Mouse (Mus musculus) cerebellum, adult 8-10 months (tissue): ENCODE data around the gene Ddrgk1.

Source experiments
- DNase-seq: peaks from one replicate; pipeline ENCODE4 v3.0.0; 2022

Gene Ddrgk1

DNA sequence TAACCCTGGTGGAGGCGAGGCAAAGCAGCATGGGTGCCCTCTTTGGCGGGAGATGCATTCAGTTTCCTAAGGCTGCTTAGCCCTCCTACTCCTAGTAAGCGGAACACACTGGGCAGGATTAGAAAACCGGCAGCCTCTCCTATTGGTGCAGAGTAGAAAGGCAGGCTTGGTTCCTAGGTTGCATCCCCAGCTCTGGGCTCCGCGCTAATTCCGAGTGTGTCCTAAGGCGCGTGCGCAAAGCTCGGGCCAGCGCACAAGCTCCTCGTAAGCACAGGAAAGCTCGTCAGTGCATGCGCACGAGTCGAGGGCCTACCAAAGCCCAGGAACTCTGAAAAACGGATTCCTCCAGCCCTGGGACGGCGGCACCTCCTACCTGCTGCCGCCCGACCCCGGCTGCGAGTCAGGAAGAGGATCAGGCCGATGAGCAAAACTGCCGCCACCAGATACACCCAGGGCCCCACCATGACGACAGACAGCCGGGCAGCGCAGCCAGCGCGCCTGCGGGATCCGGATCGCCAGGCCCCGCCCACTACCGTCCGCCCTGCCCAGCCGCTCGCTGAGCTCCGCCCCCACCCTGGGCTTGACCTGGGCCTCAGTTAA is at the start of gene Ddrgk1:
TSS of gene Ddrgk1 (minus strand) at position 558 of the 600 bp plus-strand sequence.
- DNase-seq, result peak; percentile 94

DNA sequence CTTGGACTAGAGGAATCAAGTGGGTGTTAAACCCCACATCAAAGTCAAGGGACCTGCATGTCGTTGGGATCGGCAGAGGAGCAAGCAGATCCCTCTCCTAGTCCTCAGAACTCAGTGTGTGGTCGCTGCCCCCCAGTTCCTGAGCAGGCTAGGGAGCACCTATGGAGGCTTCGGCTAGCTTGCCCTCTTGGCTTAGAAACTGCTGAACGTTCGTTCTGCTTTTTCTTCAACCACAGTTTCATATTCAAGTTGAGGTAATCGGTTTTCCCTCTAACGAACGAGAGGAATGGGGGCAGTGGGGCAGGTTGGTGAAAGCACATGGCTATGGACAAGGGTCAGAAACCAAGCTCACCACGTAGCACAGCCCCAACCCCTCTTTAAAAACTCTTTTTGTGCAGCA is 42.6 kb upstream of the Ddrgk1 start:
- DNase-seq, result no peak

DNA sequence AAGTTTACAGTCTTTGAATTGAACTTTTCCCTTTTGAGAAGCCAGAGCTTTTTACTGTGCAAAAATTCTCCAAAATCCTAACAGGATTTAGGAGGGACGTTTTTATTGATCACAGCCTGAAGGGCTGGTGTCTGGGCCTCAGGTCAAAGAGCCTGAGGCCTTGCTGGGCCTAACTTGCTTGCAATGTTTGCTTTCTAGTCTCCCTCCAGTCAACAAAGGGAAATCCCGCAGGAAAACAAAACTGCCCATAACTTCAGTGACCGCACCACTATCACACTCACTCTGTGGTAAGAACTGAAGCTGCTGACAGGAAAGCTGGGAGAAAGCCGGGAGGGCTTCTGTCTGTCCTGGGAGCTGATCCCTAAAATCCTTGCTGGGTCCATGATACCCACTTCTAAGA is 42.1 kb upstream of the Ddrgk1 start:
- no peak for DNase-seq

DNA sequence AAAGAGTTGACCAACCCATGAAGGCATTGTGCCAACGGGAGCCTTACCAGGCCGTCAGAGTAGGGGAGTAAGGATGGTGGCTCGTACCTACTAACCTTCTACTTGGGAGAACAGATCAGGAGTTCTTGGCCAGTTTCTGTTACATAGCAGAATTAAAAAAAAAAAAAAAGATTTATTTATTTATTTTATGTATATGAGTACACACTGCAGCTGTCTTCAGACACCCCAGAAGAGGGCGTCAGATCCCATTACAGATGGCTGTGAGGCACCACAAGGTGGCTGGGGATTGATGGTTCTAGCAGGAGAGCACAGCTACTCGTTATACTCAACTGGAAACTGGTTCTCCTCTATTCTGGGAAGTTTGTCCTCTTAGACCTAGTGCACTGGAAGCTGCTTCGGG is 40.7 kb upstream of the Ddrgk1 start:
- DNase-seq, result no peak

DNA sequence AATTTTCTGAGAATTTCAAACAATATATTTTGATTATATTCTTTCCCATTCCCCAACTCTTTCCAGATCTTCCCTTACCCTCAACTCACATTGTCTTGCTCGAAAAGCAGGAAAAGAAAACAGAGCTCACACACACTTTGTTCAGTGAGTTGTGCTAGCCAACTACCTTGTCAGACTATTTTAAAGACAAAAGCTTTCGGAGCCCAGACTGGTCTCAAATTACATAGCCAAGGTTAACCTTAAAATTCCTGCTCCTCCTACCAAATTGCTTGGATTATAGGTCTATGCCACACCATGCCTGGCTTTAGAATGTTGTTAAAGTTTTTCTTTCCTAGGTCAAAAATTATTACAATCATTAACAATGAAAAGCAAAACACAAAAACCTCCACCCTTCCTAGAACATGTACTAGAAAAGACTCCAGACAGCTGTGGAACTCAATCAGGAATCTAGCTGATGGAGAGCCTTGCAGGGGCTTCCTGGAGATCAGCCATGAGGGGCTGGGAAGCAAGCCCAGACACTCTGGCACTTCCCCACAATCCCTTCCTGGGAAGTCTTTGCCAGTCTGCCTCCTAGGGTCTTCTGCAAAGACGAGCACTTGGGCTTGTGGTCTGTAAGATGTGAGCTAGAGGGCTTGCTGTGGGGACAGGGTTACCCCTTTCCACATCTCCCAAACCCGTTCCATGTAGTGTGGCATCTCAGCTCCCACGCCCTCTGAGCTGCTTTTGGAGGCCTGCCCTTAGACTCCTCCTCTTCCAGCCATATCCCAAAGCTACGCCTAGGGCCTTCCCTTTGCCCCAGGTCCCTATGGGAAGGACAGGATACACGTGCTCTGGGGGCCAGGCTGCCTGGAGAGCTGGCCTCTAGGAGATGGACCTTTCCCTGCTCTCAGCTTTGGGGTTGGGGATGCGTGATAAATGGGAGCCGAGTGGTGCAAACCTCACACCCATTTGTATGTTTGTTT is 39.9 kb upstream of the Ddrgk1 start:
- DNase-seq, result no peak

DNA sequence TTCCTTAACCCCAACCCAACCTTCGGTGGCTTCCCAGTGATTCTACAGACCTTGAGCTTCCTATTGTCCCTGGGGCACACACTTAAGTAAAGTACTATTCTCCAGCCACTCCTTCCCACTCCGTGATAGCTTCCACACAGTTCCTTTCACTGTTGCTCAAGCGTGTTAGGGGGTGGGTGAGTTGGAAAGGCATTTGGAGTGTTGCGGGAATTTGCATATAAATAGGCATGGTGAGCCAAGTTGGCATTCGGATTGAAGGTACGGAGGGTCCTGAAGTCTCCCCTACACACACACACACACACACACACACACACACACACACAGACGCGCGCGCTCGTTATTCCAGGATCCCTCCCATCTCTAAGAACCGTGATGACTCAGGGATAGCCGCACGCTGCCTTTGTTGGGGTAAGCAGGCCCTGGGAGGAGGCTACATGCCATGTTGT is 33.4 kb upstream of the Ddrgk1 start:
- DNase-seq, result no peak

DNA sequence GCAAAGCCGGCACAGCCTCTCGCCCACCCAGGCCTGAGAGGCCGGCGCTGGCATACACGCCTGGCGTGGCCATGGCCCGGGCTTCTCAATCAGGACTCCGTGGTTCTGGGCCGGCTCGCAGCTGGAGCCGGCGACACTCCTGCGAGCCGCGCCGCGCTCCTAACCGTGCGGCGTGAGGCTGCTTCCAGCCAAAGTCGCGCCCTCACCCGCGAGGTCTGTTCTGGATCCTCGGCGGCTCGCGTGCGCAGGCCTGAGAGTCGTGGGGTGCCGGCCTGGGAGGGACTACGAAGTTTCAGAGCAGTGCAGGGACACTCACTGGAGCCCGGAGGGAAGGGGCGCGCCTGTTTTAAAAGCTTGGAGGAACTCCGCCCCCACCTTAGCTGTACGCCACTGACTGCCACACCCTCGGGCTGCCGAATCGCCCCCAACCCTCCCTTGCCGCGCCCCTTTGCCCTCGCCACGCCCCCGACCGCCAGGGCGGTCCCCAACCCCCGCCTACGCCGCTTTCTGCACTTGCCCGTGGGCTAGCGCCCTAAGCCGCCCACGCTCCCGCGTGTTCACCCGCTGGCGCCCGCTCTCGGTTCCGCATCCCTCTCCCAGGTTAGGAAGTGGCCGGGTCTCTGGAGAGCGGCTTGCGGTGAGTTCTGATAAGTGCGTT is 32.8 kb upstream of the Ddrgk1 start, which contains the start of gene Slc4a11:
TSS of gene Slc4a11 (minus strand) at position 367 of the 658 bp plus-strand sequence.
- DNase-seq, result no peak

DNA sequence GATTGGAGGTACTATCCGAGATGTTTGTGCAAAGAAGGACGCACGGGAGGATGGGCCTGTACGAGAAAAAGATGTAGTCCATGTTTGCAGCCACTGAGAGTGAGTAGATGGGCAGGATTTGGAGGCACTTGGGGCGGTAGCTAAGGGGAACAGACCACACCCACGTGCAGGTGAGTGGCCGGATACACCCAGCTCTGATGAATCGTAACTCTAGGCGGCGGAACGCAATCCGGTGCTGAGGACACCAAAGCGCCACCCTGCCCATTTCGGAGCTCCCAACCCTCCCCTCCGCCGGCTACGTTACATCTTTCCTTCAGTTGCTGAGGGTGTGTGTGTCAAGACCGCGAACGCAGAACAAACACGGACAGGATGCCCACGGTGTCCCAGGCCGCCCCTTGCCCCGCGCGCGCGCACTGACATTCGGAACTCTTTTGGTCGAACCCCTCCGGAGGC is 32.3 kb upstream of the Ddrgk1 start:
- DNase-seq, result no peak

DNA sequence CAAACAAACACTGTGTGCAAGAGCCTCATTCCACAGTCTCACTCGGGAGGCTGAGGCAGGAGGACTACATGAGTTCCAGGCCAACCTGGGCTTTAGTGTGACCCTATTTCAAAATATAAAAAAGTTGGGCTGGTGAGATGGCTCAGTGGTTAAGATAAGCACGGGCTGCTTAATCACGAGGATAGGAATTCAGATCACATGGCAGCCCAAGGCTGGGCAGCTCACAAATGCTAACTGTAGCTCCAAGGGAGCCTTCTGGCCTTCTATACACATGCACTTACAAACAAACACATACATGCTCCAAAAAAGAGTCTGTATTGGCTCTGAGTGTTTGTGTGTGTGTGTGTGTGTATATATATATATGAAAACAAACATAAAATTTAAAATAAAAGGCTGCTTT is 29.1 kb upstream of the Ddrgk1 start:
- no peak for DNase-seq

DNA sequence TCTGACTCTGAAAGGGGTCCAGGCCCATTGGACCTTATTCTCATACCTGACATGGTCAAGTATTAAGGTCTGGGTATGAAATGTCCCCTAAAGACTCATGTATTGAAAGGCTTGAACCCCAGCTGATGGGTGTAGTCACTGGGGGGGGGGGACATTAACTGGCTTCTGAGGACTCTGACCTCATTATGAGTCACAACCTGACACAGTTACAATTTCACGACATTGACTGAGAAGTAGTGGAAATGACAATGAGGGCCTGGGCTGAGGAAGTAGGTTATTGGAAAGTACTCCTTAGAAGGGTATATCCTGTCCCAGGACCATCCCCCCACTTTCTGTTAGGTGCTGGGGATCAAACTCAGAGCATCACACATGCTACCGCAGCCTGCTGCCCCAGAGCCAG is 24.6 kb upstream of the Ddrgk1 start:
- no peak for DNase-seq

DNA sequence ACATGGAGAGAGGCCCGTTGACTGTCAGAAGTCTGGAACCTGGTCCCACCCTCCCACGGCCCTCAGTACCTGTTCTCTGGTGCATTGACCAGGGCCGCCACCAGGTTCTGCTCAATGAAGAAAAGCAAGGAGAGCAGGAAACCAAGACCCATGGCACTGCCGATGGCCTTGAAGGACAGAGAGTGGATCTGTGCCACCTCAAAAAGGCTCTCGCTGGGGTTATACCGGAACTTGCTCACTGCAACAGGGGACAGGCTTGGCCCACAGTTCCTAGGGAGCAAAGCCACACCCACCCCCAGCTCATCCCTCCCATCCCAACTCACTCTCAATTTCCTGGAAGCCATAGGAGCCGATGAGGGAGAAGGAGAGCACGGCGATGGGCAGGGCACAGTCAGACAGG is 21.0 kb upstream of the Ddrgk1 start:
- DNase-seq, result no peak

DNA sequence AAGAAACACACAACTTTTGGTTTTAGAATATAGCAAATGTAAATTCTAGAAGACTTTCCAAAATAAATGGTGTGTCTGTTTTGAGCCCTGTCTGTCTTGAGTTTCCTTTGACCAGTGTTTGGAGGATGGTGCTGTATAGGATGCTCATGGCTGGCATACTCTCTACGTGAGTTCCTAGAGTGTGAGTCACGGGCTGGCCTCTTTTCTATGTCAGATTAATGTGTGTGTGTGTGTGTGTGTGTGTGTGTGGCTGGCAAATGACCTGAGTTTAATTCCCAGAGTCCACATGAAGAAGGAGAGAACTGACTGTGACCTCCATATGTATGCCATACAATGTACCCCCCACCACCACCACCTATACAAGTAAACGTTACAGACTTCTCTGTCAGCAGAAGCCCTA is 17.1 kb upstream of the Ddrgk1 start:
- no peak for DNase-seq

DNA sequence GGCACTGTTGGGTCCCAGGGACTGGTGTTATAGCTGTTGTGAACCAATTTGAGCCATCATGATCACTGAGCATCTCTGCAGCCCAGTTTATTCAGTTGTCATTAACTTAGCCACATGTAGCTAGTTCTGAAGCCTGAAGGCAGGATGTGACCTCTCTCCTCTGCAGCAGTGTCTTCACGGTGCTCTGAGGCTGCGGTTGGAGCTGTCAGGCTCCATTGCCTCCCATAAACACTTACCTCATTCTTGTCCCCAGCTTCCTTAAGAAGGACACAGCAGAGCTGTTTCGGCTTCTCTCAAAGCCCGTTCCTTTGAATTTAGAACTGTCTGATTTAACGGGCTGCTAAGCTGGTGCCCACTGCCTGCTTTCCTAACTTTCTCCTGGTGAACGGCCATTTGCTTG is 15.4 kb upstream of the Ddrgk1 start:
- no peak for DNase-seq

DNA sequence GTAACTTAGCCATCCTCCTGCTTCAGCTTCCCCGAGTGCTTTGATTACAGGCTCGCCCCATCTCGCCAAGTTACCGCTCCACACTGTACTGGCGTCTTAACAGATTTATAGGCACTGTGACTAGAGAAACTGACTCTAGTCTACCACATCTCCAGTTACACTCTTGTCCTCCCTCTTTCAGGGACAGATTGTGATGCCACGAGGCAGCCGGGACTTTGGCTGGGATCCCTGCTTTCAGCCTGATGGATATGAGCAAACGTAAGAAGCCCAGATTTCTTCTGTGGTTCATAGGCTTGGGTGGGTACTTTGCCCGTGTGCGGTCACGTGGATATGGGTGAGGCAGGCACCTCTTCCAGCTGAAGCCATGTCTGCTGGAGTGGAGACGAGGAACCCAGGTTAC is 14.7 kb upstream of the Ddrgk1 start:
- DNase-seq, result no peak

DNA sequence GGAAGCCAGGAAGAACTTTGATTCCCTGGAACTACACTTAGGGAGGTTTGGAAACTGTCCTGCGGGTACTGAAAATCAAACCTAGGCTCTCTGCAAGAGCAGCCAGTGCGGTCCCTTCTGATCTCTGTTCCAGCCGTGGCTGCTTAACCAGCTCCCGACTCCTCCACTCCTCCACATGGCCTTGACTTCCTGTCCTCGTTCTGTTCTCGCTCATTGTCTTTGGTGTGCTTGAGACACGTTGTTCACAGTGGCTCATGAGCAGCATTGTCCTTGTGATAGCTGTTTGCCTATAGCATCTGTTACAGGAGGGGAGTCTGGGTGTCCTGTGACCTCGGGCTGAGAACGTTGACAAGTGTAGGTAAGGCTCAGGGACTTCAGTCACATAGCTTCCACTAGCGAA is 12.8 kb upstream of the Ddrgk1 start:
- DNase-seq, result no peak

DNA sequence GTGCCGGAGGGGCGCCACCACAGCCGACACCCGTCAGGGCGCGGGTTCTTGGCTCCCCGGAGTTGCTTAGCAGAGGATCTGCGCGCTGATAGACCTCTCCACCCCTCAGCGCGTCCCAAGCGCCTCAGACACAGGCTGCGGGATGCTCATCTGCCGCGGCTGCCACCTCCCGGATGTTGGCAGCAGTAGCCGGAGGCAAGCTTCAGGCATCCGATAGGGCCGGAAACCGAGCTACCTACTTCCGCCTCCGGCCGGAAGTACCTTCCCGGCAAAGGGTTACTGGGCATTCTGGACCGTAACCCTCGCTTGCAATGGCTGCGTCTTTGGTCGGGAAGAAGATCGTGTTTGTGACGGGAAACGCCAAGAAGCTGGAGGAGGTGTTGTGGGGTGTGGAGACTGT is 3.1 kb upstream of the Ddrgk1 start, which contains the start of gene Itpa:
TSS of gene Itpa (plus strand) at position 52 of the 400 bp plus-strand sequence.
- DNase-seq, result peak; percentile 85

DNA sequence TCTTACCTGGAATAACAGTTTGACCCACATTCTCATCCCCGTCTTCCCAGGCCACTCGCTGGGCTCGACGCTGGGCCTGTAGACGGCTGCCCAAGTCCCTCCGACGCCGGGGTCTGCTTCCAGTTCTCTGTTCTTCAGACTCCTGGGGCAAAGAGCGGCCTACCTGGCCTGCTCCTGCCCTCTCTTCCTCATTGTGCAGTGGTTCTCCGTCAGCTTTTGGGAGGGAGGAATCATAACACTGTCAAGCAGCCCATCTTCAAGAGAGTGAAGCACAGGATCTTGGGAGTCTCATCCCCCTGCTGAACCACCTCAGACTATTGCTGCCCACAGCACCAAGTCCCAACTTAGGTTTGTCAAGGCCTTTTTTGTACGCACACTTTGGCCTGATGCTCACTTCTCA is 1.1 kb downstream of the Ddrgk1 start:
- no peak for DNase-seq

DNA sequence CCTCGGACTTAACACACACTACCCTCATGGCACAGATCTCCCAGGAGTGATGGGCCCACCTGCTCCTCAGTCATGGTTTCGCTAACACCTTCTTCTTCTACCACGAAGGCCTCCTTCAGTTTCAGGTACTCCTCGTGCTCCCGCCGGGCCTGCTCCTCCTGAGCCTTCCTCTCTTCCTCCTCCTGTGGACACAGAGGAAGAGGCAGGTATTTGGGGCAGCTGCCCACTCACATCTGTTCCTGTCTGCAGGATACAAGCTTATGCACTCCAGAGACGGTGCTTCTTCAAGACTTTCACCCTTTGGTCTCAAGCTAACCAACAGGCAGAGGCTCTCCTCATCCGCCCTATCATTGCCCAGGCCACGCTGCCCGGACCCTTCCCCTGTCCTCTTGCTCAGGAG is 5.9 kb downstream of the Ddrgk1 start:
- DNase-seq, result no peak

DNA sequence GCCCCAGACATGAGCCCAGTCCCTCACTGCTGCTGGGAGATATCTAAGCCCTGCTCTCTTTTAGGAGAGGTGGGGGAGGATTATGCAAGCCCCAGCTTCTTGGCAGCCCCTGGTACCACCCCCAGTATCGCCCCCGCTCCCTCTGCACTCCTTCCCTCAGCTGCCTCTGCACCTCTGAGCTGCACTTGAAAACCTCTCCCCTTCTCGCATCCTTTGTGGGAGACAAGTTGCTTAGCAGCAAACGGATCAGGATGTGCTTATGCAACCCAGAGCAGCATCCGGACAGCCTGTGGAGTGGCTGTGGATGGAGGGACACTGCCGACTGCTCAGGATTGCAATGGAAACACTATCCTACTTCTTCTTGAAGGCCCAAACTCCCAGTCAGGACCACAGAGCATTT is 6.9 kb downstream of the Ddrgk1 start:
- DNase-seq, result no peak

DNA sequence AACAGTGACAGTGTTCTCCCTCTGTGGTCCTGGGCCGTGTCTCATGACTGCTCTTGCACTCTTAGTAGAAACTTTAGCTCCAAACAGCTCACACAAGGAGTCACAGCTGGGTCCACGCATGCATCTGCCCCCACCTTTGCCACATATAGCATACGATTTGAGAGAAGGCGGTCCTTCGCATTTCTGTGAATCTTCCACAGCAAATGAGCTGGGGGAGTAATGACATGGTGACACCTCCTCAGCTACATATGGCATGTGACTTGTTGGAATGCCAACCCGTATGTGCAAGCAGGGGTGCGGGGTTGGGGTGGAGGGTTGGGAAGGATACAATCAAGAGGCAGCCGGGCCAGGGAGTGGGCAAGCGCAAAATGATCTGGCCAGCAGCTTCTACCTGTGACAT is 7.9 kb downstream of the Ddrgk1 start:
- DNase-seq, result no peak

DNA sequence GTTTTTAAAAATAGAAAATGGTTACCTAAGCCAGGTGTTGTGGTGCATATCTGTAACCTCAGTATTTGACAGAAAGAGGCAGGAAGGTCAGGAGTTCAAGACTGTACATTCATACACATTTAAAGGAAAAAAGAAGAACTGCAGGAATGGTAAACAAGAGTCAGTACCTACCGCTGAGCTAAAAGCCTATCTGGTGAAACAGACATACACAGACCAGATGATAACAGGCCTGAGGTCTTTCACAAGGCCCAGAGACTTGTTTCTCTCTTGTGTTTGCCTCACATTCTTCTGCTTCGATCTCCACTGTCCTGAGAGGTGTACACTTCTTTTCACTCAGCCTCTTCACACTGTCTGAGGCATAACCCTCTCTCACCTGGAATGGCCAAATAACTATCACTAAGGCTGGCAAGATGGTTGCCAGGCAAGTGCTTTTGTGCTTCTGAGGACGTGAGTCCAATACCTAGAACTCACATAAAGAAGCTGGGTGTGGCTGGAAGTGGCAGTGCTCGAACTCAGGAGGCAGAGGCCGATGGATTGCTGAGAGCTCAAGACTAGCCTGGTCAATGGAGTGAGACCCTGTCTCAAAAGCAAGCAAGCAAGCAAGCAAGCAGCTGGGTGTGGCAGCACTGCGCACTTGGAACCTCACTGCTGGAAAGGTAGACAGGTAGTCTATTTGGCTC is 8.7 kb downstream of the Ddrgk1 start:
- no peak for DNase-seq

DNA sequence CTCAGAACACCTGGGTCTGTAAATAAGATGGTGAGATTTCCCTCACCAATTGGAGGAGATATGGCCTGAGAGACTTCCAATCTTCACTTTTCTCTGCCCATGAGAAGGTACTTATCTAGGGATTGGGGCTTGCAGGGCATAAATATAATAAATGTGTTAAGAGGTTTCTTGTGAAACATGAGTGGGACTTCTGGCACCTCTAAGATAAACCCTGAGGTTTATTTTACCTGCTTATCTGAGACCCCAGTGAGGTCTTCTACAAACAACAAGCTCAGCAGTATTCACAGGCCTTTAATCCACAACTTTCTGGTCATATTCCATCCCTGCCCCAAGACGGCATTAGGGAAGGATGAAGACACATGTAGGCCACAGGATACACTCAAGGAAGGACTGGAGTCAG is 10.7 kb downstream of the Ddrgk1 start:
- no peak for DNase-seq

DNA sequence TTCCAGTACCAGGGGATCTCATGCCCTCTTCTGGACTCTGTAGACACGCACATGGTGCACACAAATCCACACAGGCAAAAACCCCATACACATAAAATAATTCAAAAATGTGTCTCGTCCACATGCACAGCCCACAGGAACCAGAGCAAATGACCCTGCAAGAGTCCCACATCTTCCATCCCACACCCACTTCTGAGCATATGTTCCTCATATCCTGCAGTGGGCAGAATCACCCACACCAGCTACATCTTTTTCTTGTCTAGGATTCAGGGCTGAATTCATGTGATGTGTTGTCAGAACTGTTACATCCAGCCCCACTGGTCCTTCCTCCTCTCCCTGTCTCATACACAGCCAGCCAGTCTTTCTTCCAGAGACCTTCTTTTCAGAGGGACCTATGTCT is 11.2 kb downstream of the Ddrgk1 start:
- no peak for DNase-seq
